Mouse (Mus musculus) gastrocnemius, adult 8-10 months (tissue): Measurements from ENCODE around the gene Fosl1. TPM values are rescaled to one million over a fixed set of nuclear protein-coding genes. Genes with fewer than 3 reads are reported as not detected.

Experiments used
- DNase-seq, 2 experiments: peaks; one replicate each; pipeline ENCODE4 v3.0.0; 2022; ENCODE audit warnings: low spot score in 2 of 2
- total RNA-seq, 4 experiments: library from RNA; stranded (reverse); gene quantifications; 2 replicates each; pipeline ENCODE4 v1.2.4; 2022

The Fosl1 gene
- total RNA-seq, 4 experiments from 2014 or later: not detected

DNA sequence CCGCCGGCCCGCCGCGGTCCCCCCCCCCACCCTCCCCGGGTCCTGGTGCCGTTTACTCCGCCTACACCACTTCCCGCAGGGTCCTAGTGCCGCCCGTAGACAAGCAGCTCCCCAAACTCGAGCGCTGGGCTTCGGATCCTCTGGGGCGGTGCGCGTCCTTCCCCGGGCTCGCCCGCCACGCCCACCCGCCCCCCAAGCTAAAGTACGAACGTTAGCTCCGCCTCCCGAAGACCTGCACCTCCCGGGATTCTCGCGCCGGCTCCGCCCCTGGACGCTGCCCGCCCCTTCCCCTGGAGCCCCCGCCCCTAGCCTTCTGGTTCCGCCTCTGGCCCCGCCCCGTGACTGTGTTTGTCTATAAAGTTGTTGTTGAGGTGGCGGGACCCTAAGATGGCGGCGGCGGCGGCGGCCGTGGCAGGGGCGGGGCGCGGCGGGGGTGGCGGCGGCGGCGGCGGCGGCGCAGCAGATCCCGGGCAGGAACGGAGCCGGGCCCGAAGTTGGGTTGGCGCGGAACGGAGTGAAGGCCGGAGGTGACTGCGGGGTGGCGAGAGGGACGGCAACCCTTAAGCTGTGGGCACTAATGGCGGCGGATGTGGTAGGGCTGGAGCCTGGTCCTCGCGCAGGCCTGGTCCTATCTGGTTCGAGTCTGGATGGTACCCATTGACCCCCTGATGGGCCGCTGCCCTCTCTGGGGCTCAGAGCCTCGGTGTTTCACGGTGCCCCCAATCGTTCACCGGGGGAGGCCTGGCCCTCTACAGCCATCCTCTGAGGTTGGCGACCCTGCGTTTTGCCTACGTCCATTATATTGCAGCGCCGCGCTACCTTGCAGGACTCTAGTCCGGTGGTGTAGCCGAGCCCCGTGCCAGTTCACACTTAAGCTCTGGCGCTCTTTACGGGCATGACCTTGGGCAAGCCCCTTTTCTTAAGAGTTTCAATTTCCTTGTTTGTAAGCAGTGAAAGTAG, 22.3 kb upstream of the Fosl1 start, which contains the start of the genes Drap1 and AI837181:
Drap1 (minus strand) TSS at position 198 of the 960 bp plus-strand sequence.
AI837181 (plus strand) TSS at position 363 of the 960 bp plus-strand sequence.
- peak; percentile 86 to 89 for DNase-seq

DNA sequence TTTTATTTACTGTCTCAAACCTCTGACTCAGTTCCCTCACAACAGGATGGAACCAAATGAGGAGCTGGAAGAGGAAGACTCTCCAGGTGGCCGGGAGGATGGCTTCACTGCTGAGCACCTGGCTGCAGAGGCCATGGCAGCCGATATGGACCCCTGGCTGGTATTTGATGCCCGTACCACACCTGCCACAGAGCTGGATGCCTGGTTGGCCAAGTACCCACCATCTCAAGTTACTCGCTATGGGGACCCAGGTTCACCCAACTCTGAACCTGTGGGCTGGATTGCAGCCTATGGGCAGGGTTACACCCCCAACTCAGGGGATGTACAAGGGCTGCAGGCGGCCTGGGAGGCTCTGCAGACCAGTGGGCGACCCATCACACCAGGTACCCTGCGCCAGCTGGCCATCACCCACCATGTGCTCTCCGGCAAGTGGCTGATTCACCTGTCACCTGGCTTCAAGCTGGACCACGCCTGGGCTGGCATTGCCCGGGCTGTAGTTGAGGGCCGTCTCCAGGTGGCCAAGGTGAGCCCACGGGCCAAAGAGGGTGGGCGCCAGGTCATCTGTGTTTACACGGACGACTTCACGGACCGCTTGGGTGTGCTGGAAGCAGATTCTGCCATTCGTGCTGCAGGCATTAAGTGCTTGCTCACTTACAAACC, 21.3 kb upstream of the Fosl1 start:
- DNase-seq: no peak

DNA sequence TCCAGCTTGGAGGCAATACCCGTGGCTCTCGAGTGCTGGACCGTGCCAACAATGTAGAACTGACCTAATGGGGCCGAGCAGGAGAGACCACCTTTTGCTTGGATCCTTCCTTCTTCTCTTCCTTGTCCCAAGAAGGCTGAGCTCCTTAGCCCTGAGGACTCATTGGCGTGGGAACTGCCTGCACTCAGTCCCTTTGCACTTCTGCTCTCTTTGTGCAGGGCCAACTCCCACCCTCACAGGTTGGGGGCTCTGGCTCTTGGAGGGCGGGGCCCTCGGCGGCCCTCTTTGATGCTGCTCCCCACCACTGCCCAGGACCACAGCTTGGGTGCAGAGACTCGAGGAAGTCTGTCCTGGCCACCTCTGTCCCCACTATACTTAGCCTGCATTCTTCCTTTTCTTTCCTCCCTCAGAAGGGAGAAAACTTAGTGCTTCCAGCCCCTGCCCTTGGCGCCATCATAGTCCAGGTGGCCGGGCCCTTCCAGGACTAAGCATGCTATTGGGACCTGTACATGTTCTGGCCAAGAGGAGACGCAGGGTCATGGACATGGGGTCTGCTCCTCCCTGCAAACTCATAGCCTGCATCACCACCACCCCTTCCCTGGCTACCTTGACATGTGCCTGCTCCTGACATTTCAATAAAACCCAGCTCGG, 20.6 kb upstream of the Fosl1 start:
- DNase-seq: no peak

- DNase-seq: no peak
Measured at GRCm38 (mm10) chr19:5428083-5428482, 19.3 kb upstream of the Fosl1 start.

- no peak for DNase-seq
Measured at GRCm38 (mm10) chr19:5429219-5429618, 18.1 kb upstream of the Fosl1 start.

- peak; percentile 57 to 76 for DNase-seq
Measured at GRCm38 (mm10) chr19:5429806-5430205, 17.5 kb upstream of the Fosl1 start.

DNA sequence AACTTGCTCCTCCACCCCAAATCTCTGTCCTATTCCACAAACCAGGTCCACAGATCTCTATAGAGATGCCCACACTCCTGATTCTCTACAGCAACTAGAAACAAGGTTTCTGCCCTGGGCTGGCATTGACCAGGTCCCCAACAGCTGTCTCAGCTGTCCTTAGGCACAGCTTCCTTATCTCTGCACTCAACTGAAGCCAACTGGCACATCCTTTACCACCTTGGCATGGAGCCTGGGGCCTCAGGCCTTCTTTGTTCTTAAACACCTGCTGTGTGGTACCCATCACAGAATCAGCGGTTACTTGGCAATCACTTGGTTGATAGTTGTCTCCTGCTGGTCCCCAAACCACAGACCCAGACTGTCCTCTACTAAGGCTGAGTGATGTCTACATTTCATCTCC, 16.9 kb upstream of the Fosl1 start:
- no peak for DNase-seq

DNA sequence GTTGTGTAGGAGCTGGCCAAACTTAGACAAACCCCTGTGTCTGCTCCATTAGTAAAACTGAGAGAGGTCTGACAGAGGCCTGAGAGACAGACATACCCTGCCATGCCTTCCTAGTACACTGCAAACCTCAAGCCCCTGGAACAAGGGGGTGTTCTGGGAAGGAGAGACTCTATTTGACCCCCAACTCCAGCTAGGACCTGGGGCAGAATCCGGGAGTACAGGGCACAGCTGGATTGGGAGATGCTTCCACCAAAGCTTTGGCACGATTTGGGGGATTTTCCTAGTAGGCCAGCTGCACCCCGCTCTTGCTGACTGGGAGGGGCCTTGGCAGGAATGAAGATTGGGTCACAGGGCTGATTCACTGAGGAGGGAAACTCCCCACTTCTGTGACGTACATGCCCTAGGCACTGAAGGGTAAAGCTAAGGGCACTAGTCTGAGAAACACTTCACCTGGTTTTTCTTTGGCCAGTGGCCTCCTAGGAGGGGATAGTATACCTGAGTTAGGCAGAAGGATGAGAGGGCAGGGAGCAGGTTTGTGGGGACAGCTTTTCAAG, 15.4 kb upstream of the Fosl1 start:
- DNase-seq: no peak

- DNase-seq: no peak
Measured at GRCm38 (mm10) chr19:5432992-5433852, 14.1 kb upstream of the Fosl1 start.

GRCm38 (mm10) chr19:5433951-5434350, 13.4 kb upstream of the Fosl1 start:
- DNase-seq: no peak

GRCm38 (mm10) chr19:5444371-5444908, 2.9 kb upstream of the Fosl1 start:
- no peak for DNase-seq

GRCm38 (mm10) chr19:5444954-5445353, 2.4 kb upstream of the Fosl1 start:
- DNase-seq: no peak

DNA sequence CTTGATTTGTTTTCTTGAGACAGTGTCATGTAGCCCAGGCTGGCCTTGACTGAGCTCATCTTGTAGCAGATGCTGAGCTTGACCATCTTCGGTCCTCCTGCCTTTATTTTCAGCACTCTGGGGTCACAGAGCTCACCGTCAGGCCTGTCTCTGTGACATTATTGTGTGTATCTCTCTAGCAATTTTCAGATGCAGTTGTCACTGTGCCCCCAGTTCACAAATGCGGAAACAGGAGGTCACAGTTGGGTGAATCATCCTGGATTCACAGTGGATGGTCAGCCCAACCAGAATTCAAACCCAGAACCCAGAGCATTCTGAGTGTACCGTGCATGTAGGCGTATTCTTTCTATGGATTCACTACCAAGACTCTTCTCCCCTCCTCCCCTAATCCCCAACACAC, 1.6 kb upstream of the Fosl1 start:
- no peak for DNase-seq

- no peak for DNase-seq
Measured at GRCm38 (mm10) chr19:5448354-5449150, 1.2 kb downstream of the Fosl1 start.

- DNase-seq: no peak
Measured at GRCm38 (mm10) chr19:5449673-5450072, 2.3 kb downstream of the Fosl1 start.

DNA sequence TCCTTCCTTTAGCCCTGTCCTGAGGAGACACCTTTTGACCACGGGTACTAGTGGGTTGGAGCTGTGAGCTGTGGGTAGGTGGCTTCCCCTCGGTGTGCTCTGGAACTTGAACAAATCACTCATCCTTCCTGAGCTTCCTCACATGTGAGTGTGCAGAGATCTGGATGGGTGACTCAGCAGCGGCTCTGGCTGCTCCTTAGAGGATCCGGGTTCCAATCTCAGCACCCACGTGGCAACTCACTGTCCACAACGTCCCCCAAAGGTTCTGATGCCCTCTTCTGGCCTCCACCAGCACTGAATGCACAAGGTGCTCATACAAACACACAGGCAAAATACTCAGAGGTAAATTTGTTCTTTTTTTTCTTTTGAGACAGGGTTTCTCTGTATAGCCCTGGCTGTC, 4.4 kb downstream of the Fosl1 start:
- no peak for DNase-seq

- no peak for DNase-seq
Measured at GRCm38 (mm10) chr19:5455037-5455436, 7.7 kb downstream of the Fosl1 start.

DNA sequence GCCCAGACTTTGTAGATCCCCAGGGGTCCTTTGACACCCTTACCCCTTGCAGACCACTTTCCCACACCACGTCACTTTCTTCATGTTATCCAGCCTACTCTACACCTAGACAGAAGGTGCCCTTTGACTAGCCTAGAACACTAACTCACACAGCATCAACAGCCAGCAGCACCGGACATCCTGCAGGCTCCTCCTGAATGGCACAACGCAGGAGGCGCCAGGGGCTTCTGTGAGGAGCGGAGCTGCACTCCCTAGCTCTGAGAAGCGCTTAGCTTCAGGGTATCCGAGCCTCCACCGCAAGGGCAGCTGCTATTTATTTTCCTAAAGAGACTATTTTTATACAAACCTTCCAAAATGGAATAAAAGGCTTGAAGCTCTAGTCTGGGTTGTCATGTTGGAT, 8.2 kb downstream of the Fosl1 start:
- no peak for DNase-seq

DNA sequence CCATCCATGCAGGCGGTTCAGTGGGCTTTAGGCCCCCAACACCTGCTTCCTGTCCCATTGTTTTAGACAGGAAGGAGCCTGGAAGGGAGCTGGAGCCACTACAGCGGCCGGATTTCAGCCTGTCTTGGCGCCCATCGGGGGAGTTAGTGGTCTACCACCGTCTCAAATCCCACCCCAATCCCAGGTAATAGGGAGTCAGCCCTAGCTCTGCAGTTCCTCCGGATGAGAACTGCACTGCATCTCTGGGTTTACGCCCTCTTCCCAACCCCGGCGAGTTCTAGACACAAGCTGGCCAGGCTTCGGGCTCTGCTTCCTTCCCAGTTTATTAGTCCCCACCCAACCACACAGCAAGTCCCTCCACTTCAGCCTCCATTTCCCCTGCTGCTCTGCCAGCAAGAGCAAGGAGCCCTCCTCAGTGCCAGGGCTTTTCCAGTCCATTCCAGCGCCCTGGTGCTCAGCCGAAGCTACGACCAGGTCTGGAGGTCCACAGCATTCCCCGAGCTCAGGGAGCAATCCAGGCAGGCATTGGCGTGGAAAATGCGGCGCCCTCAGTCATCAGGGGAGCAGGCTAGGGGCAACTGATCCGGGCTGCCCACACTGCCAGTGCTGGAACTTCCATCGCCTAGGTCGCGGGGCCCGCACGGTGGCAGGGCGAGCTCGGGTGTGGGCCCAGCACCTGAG, 9.0 kb downstream of the Fosl1 start:
- DNase-seq: no peak
